Mouse (Mus musculus) G1E-ER4 (cell line): ENCODE measurements around the gene Kcnd2. TPM values are rescaled to one million over a fixed set of nuclear protein-coding genes. Genes with fewer than 3 reads are reported as not detected.

ENCODE experiments used
- GATA1 ChIP-seq: IDR thresholded peaks from one replicate; pipeline ENCODE4 v1.8.0; 2012; ENCODE audit warnings: low read length, inconsistent platforms
- polyA plus RNA-seq: library from polyadenylated mRNA; stranded (reverse); fragments of >175 nt; gene quantifications from 2 replicates; pipeline ENCODE4 v1.2.3, GENCODE M21; 2012

Gene Kcnd2
- polyA plus RNA-seq, 1 experiment: not detected

GRCm38 (mm10) chr6:21327081-21327737 lies 111.9 kb downstream of the Kcnd2 start:
- no peak for TF ChIP-seq GATA1

GRCm38 (mm10) chr6:21391776-21392175 lies 176.5 kb downstream of the Kcnd2 start:
- TF ChIP-seq GATA1: no peak

- no peak for TF ChIP-seq GATA1
Observed at GRCm38 (mm10) chr6:21413656-21414055, 198.4 kb downstream of the Kcnd2 start.

- TF ChIP-seq GATA1: no peak
Observed at GRCm38 (mm10) chr6:21418246-21418645, 202.9 kb downstream of the Kcnd2 start.

DNA sequence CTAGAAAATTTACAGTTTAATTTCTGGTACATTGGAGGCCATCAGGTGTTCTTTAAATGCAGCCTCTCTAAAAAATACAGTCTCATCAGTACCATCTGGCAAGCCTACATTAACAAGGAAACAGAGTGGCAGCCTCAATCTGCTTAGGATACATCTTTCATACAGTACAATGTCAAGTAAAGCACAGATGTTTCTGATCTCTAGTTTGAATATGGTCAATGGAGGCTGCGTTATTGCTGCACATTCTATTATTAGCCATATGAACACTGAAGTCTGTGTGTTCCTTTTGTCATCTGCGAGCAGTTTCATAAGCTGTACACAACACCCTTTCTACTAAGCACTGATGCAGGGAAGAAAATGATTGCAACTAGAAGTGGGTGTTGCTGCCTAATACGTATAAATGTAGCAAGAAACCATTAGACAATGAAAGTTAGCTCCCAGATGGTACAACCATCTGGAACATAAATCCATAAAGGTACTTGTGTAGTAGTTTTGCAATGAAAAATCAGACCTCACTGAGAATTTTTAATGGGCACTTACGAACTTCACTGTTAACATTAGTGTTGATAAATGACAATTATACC lies 209.0 kb downstream of the Kcnd2 start:
- no peak for TF ChIP-seq GATA1

- no peak for TF ChIP-seq GATA1
Observed at GRCm38 (mm10) chr6:21431120-21431519, 215.8 kb downstream of the Kcnd2 start.

- TF ChIP-seq GATA1: no peak
Observed at GRCm38 (mm10) chr6:21464719-21465118, 249.4 kb downstream of the Kcnd2 start.

- TF ChIP-seq GATA1: no peak
Observed at GRCm38 (mm10) chr6:21471891-21472544, 256.7 kb downstream of the Kcnd2 start.

DNA sequence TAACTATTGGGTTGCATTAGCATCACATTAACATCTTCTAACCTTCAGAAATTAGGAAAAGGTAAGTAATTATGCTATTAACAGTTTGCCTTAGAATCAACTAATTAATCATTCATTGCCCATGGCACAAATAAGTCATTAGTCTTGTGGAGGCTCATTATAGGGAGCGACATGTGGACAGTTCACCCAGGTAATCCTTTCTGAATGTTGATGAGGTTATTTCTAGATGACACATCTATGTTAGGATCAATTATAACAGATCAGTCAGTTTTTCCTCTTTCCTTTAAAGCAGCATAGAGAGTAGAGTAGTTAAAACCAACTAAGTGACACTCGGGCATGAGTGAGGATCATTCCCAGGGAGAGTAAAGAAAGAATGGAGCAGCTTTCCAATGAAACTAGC lies 267.4 kb downstream of the Kcnd2 start:
- no peak for TF ChIP-seq GATA1

- no peak for TF ChIP-seq GATA1
Observed at GRCm38 (mm10) chr6:21488536-21488935, 273.2 kb downstream of the Kcnd2 start.

DNA sequence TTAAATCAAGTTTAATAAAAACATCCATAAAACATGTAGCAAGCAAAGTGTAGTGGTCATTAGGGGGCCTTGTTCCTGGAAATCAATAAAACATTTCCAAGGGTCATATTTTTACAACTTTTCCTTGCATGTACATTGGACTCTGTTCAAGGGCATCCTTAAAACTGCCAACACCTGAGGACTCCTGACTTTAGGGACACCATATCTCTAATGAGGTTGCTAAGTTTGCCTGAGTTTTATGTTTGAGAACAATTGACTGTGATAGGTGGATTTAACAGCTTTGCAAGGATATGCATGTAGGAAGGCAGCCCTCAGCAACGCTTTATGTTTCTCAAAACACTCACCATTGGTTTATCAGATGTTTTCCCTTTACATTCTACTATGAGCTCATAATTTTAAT lies 287.6 kb downstream of the Kcnd2 start:
- TF ChIP-seq GATA1: no peak

DNA sequence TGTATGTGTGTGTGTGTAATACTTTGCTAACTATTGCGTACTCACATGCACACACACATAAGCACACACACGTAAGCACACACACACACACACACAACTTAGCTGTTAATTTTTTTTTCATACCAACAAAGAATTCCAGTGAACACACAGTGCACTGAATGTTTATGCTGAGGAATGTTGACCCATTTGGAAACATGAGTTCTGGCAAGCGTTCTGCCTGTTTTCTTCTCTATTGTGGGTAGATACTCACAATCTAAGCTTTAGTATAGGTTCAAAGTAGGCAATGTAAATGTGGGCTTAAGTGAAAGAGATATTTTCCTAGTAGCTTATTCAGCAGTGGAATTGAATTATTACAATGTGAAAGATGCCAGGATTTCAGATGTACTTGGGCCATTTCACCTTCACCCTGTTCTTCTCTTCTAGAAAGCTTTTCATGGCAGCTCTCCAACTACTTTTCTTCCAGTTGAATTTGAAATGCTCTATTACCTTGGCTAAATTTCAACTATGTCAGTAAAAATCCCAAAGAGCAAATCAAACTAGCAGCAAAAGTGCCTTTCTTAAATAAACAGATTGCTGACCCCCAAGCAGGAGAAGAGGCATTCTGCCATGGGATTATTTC lies 295.4 kb downstream of the Kcnd2 start:
- TF ChIP-seq GATA1: no peak

- TF ChIP-seq GATA1: no peak
Observed at GRCm38 (mm10) chr6:21520351-21520750, 305.0 kb downstream of the Kcnd2 start.

DNA sequence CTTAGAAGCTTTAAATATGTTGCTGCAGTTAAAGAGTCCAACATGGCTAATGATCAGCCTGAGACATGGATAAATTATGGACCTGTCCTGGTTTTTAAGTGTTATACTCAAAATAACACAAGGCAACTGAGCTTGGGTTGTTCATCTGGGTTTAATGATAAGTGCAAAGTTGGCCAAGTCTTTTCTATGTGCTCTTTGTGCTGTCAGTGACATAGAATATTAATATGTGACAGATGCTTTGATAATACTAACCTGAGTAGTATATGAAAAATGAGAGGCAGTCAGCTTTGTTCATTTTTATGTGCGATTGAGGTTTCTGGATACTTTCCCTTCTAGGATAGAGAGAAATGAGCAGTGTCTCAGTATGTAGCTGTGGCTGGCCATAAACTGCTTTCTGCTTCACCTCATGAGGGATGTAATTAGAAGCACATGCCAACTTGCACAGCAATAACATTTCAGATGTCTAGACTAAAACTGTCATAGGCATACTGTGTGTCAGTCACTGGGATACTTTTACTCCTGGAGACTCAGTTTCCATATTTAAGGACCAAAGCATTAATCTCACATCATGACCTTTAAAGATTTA lies 312.3 kb downstream of the Kcnd2 start:
- no peak for TF ChIP-seq GATA1

DNA sequence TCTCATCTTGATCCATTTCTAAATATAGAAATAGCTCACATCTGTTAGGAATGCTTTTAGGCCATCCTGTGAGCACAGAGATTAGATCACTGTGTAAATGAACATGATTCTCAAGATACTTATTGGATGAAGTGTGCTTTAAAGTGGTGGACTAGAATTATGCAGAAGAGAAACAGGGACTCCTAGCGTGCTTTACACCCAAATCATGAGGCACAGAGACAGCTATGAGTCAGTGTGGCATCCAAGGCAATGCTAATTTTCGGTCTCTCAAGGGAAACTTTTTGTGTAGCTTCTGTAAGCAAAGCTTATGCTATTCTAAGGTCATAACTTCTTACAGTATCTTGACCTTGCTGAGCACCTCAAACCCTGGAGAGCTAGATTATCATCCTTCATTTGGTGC lies 318.7 kb downstream of the Kcnd2 start:
- TF ChIP-seq GATA1: no peak

- no peak for TF ChIP-seq GATA1
Observed at GRCm38 (mm10) chr6:21534820-21535219, 319.5 kb downstream of the Kcnd2 start.
